Mouse (Mus musculus) left cerebral cortex, adult 2 months (tissue): Measurements from ENCODE around the gene Arl3. TPM values are rescaled to one million over a fixed set of nuclear protein-coding genes. Genes with fewer than 3 reads are reported as not detected.

Experiments used
- DNase-seq, 2 experiments: peaks; one replicate each; pipeline ENCODE4 v3.0.0; 2021 to 2022; ENCODE audit warnings: low spot score in 2 of 2, mixed read lengths in 1 of 2; ENCODE audit errors: extremely low spot score in 1 of 2
- H3K27ac ChIP-seq: fragments of 200-600 bp; 2 replicates; pipeline ENCODE4 v1.8.1; 2022
- H3K4me3 ChIP-seq: fragments of 200-600 bp; 2 replicates; pipeline ENCODE4 v1.8.1; 2022
- CTCF ChIP-seq: fragments of 200-600 bp; IDR thresholded peaks from 2 replicates; pipeline ENCODE4 v1.8.1; 2022; ENCODE audit warnings: antibody characterized with exemption, mild to moderate bottlenecking, moderate library complexity
- intact Hi-C: fragments of 180-260 bp; cut with DNase I; formaldehyde crosslinking; loops from one replicate; pipeline ENCODE4 v1.15.1; 2025
- total RNA-seq, 2 experiments: library from RNA; stranded (reverse); gene quantifications; 2 replicates each; pipeline ENCODE4 v1.2.3; 2021

Arl3 gene
- total RNA-seq, 2 experiments from 2014 or later = 120 to 129 TPM

GRCm38 (mm10) chr19:46529601-46530448 lies 43.2 kb downstream of the Arl3 start:
- intact Hi-C loops = loop anchor here (5.0 kb wide), 1 partner anchor 133 kb away; the partner anchor contains the start of genes Actr1a and Sufu
- peak overlapping the region; percentile 88 for H3K27ac ChIP-seq
- no peak for DNase-seq
- no peak for TF ChIP-seq CTCF
- no peak overlapping the region for H3K4me3 ChIP-seq

- peak overlapping the region; percentile 42 for H3K4me3 ChIP-seq
- intact Hi-C loops = loop anchor here (5.0 kb wide), 1 partner anchor 131 kb away; the partner anchor contains the start of genes Actr1a and Sufu
- no peak for DNase-seq
- peak; percentile 23 for TF ChIP-seq CTCF
- peak overlapping the region; percentile 88 for H3K27ac ChIP-seq
These were observed 44.3 kb downstream of the Arl3 start for GRCm38 (mm10) chr19:46528529-46529213.

GRCm38 (mm10) chr19:46527632-46528528 lies 45.1 kb downstream of the Arl3 start:
- Histone ChIP-seq H3K27ac (peak overlapping the region; percentile 88), H3K4me3 (peak overlapping the region; percentile 42)
- no peak for DNase-seq
- no peak for TF ChIP-seq CTCF
- intact Hi-C loops = loop anchor here (5.0 kb wide), 1 partner anchor 131 kb away; the partner anchor contains the start of genes Actr1a and Sufu

GRCm38 (mm10) chr19:46525691-46526631 lies 47.0 kb downstream of the Arl3 start:
- no peak overlapping the region for H3K4me3 ChIP-seq
- DNase-seq = no peak
- intact Hi-C loops = loop anchor here (5.0 kb wide), 1 partner anchor 129 kb away; the partner anchor contains the start of genes Actr1a and Sufu
- H3K27ac ChIP-seq = no peak overlapping the region
- no peak for TF ChIP-seq CTCF

GRCm38 (mm10) chr19:46524601-46525321 lies 48.2 kb downstream of the Arl3 start:
- Histone ChIP-seq H3K4me3 (no peak overlapping the region), H3K27ac (peak overlapping the region; percentile 75; the same call in 1 of the 2 replicates)
- intact Hi-C loops = loop anchor here (5.0 kb wide), 1 partner anchor 127 kb away; the partner anchor contains the start of genes Actr1a and Sufu

GRCm38 (mm10) chr19:46524152-46524544 lies 48.9 kb downstream of the Arl3 start:
- intact Hi-C loops = no loop called here

More at GRCm38 (mm10) chr19:46524601-46525321, 48.2 kb downstream of the Arl3 start:
- peak; percentile 29 for TF ChIP-seq CTCF
- no peak for DNase-seq

GRCm38 (mm10) chr19:46523480-46524151 lies 49.4 kb downstream of the Arl3 start:
- peak; percentile 71 to 75 for DNase-seq
- Histone ChIP-seq H3K4me3 (peak overlapping the region; percentile 22), H3K27ac (peak overlapping the region; percentile 75)
- TF ChIP-seq CTCF = no peak
- intact Hi-C loops = loop anchor here (1.0 kb wide), 1 partner anchor 21 kb away; no protein-coding TSS in a partner anchor

More at GRCm38 (mm10) chr19:46524152-46524544, 48.9 kb downstream of the Arl3 start:
- no peak for TF ChIP-seq CTCF
- DNase-seq = no peak
- Histone ChIP-seq H3K4me3 (peak overlapping the region; percentile 22; the same call in 1 of the 2 replicates), H3K27ac (peak overlapping the region; percentile 75)

- intact Hi-C loops = loop anchor here (1.0 kb wide), 1 partner anchor 21 kb away; no protein-coding TSS in a partner anchor
- DNase-seq = no peak
- Histone ChIP-seq H3K4me3 (peak overlapping the region; percentile 9; the same call in 1 of the 2 replicates), H3K27ac (peak overlapping the region; percentile 75; the same call in 1 of the 2 replicates)
- no peak for TF ChIP-seq CTCF
These were observed 49.9 kb downstream of the Arl3 start for GRCm38 (mm10) chr19:46523131-46523479.

- no peak for DNase-seq
- intact Hi-C loops = loop anchor here (1.0 kb wide), 1 partner anchor 20 kb away; no protein-coding TSS in a partner anchor
- no peak overlapping the region for H3K4me3 ChIP-seq
- no peak for TF ChIP-seq CTCF
- no peak overlapping the region for H3K27ac ChIP-seq
These were observed 50.5 kb downstream of the Arl3 start for GRCm38 (mm10) chr19:46522433-46523044.
